Mouse (Mus musculus): ENCODE data around the gene Cdc34.

- no peak for TF ChIP-seq TAL1 (IDR thresholded peaks at IDR 0.05; ENCODE audit: low read length)
- TF ChIP-seq GATA1 (IDR thresholded peaks at IDR 0.05; ENCODE audit: low read length): no peak
Observed at GRCm38 (mm10) chr10:79706406-79707094, 24.6 kb downstream of the Cdc34 start.
